Mouse (Mus musculus) olfactory bulb, adult 2 months (tissue): Measurements from ENCODE around the gene Mfap1a. TPM values are rescaled to one million over a fixed set of nuclear protein-coding genes. Genes with fewer than 3 reads are reported as not detected.
"Not testable (repeated sequence)": the region's sequence is repeated elsewhere in the genome, so short reads cannot be mapped to it uniquely, and the experiment has no call there.

ENCODE experiments used
- H3K27ac ChIP-seq: fragments of 200-500 bp; 2 replicates; pipeline ENCODE4 v1.5.1; 2012; ENCODE audit warnings: low read depth, low read length; ENCODE audit not compliant: insufficient read depth
- H3K4me1 ChIP-seq: fragments of 200-500 bp; 2 replicates; pipeline ENCODE4 v1.6.1; 2012; ENCODE audit warnings: low read length; ENCODE audit not compliant: control insufficient read depth, insufficient read depth
- H3K4me3 ChIP-seq: fragments of 200-500 bp; 2 replicates; pipeline ENCODE4 v1.5.1; 2012; ENCODE audit warnings: mild to moderate bottlenecking, low read depth, low read length, moderate library complexity; ENCODE audit not compliant: insufficient read depth
- CTCF ChIP-seq: fragments of 200-500 bp; IDR thresholded peaks from 2 replicates; pipeline ENCODE4 v1.5.1; 2012; ENCODE audit warnings: low read depth, mild to moderate bottlenecking, low read length, moderate library complexity; ENCODE audit not compliant: insufficient read depth
- POLR2A ChIP-seq: fragments of 200-500 bp; IDR thresholded peaks from 2 replicates; pipeline ENCODE4 v1.6.1; 2012; ENCODE audit warnings: mild to moderate bottlenecking, low read depth, low read length, moderate library complexity; ENCODE audit not compliant: insufficient read depth
- WGBS: fragments of 180-500 bp; shearing (Covaris S2); methylation state at CpG from one replicate; pipeline ENCODE4 v1.1.7; 2018; 5-methylcytosine and 5-hydroxymethylcytosine counted together
- polyA plus RNA-seq: library from polyadenylated mRNA; stranded (reverse); fragments of >200 nt; gene quantifications from 2 replicates; pipeline ENCODE4 v1.2.4, GENCODE M21; 2012; ENCODE audit warnings: low replicate concordance; ENCODE audit not compliant: missing spikeins, insufficient read depth, insufficient read length

The Mfap1a gene
- not detected in 2 replicates for polyA plus RNA-seq

- TF ChIP-seq POLR2A, result peak; percentile 70
- not testable (repeated sequence) for H3K4me1 ChIP-seq, H3K27ac ChIP-seq
- 3% methylated on average over 42 of the region's 42 CpGs for WGBS
- H3K4me3 ChIP-seq, result peak within 1 kb of the TSS; percentile 97
Observed at GRCm38 (mm10) chr2:121505942-121506882, at the start of gene Mfap1a, which contains the start of gene Wdr76. Gene Mfap1a, minus strand, starts transcription at chr2:121506665. Gene Wdr76, plus strand, starts transcription at chr2:121506723.

- TF ChIP-seq POLR2A (no peak), CTCF (no peak)
Observed at GRCm38 (mm10) chr2:121551271-121551670, 44.8 kb upstream of the Mfap1a start.

GRCm38 (mm10) chr2:121549630-121550029, 43.2 kb upstream of the Mfap1a start:
- Histone ChIP-seq H3K4me3 (no peak overlapping the region), H3K4me1 (no peaks in the 10 kb centered on the region), H3K27ac (no peak overlapping the region)
- TF ChIP-seq POLR2A (no peak), CTCF (no peak)
- WGBS, result 94% methylated on average over 6 of the region's 6 CpGs

More at GRCm38 (mm10) chr2:121551271-121551670, 44.8 kb upstream of the Mfap1a start:
- H3K4me3 ChIP-seq, result no peak overlapping the region
- no peaks in the 10 kb centered on the region for H3K4me1 ChIP-seq
- H3K27ac ChIP-seq, result no peak overlapping the region
- WGBS, result 90% methylated on average over 8 of the region's 8 CpGs

- WGBS, result 60% methylated on average over 3 of the region's 3 CpGs
- Histone ChIP-seq H3K4me1 (no peaks in the 10 kb centered on the region), H3K27ac (no peak overlapping the region), H3K4me3 (no peak overlapping the region)
- TF ChIP-seq CTCF, result no peak
- TF ChIP-seq POLR2A, result no peak
Observed at GRCm38 (mm10) chr2:121544829-121545228, 38.4 kb upstream of the Mfap1a start.

GRCm38 (mm10) chr2:121525056-121525455, 18.6 kb upstream of the Mfap1a start:
- TF ChIP-seq CTCF (no peak), POLR2A (no peak)
- 78% methylated on average over 2 of the region's 2 CpGs for WGBS
- no peak overlapping the region for H3K27ac ChIP-seq
- H3K4me1 ChIP-seq, result no peaks in the 10 kb centered on the region
- H3K4me3 ChIP-seq, result no peak overlapping the region

GRCm38 (mm10) chr2:121522830-121523229, 16.4 kb upstream of the Mfap1a start:
- WGBS, result 96% methylated on average over 3 of the region's 3 CpGs
- not testable (repeated sequence) for H3K4me1 ChIP-seq, H3K4me3 ChIP-seq, H3K27ac ChIP-seq

- 71% methylated on average over 2 of the region's 2 CpGs for WGBS
- Histone ChIP-seq H3K4me3 (no peak overlapping the region), H3K4me1 (no peaks in the 10 kb centered on the region), H3K27ac (no peak overlapping the region)
- TF ChIP-seq CTCF (no peak), POLR2A (no peak)
Observed at GRCm38 (mm10) chr2:121522006-121522405, 15.5 kb upstream of the Mfap1a start.

GRCm38 (mm10) chr2:121518711-121519110, 12.2 kb upstream of the Mfap1a start:
- WGBS, result 95% methylated on average over 4 of the region's 4 CpGs
- not testable (repeated sequence) for H3K4me1 ChIP-seq, H3K4me3 ChIP-seq, H3K27ac ChIP-seq

GRCm38 (mm10) chr2:121518106-121518505, 11.6 kb upstream of the Mfap1a start:
- TF ChIP-seq CTCF (no peak), POLR2A (no peak)
- H3K4me1 ChIP-seq, result no peaks in the 10 kb centered on the region
- H3K4me3 ChIP-seq, result no peak overlapping the region
- no peak overlapping the region for H3K27ac ChIP-seq
- 94% methylated on average over 5 of the region's 5 CpGs for WGBS
